Mouse (Mus musculus): Measurements from ENCODE around the gene Gkn1.

Gene Gkn1

DNA sequence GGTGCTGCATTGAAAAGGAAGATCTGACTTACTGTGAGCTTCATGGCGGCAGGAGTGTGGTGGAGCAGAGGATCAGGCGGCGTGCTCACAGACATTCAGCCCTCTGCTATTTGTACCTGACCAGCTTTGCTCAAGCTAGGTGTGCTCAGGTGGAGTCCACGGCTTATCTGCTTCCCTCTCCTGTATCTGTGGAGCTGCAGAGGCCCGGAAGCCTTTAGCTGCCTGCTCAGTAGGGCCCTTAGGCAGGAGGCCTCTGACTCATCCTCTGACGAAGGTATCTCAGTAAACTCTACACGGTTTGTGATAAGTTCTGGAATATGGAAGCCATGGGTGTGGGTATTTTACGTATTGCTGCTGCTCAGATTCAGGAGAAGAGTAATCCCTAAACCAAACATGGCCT, at the start of gene Gkn1:
TSS of gene Gkn1 (minus strand) at position 114 of the 400 bp plus-strand sequence.
- DNase-seq = no peak

- no peak for DNase-seq
Measured at GRCm38 (mm10) chr6:87399886-87400566, 49.3 kb upstream of the Gkn1 start.

- DNase-seq = peak; percentile 71
Measured at GRCm38 (mm10) chr6:87399137-87399536, 48.4 kb upstream of the Gkn1 start.

DNA sequence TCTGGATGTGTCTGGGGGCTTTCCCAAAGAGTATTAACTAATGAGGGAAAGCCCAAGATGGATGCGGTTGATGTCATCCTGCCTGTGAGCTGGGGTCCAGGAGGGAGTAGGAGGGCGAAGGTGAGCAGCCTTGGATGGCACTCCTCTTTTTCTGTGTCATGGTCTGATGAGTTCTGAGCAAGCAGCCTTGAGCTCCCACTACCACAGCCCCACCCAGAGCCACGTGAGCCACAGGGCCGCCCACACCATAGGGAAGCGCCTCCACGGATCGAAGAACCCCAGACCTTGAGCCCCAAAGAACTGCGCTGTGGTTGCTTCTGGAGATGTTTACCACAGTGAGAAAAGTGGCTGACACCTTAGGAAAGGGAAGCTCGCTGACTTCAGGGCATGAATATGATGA, 44.0 kb upstream of the Gkn1 start:
- DNase-seq = peak; percentile 40

DNA sequence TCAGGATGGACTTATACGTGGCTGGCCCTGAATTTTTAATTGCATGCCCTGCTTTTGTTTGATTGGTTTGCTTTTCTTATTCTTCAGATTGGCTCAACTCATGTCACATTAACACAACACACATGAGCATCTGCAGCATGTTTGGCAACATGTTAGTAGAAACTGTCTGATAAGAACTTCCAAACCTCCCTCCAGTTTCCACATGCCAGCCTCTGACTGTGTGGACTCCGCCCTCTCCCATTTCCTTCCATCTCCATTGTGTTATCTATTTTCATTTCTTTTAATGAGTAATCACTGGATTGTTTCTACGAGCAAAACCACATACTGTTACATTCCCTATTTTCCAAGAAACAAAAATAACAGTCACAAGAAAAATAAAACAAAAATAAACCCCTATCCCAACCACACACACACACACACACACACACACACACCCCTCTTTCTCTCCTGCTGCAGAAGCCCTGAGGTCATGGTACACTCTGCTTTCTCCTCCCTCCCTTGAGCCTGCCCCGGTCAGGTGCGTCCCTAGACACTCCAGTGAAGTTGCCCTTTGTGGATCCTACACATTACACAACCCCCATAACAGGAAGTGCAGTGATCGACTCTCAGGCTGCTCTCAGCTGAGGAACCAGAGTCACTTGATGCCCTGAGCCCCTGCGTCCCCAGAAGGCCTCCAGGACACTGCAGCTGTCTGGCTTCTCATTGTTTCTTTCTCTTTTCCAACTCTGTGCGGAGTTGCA, 42.9 kb upstream of the Gkn1 start:
- DNase-seq = peak; percentile 47

DNA sequence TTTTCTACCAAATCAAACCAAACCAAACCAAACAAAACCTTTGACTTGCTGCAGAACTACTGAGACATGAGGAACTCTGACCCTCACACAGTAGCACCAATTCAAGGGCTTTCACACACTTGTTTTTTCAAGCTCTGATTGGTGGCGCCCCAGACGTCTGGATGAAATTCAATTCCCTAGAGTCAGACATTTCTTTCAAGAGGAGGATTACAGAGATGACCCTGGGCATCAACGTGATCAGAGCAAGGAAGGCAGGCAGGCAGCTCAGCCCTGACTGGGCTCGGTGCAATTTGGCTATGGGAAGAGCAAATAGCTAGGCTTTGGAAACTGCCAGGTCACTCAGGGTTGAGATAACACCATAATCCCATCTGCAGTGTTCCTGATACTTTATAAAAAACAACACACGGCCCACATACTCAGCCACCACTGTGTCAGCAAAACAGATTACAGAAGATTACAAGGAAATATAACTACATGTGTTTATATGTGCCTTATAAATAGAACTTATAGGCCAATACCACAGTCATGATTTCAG, 38.8 kb upstream of the Gkn1 start:
- no peak for DNase-seq

- no peak for DNase-seq
Measured at GRCm38 (mm10) chr6:87388877-87389276, 38.1 kb upstream of the Gkn1 start, which contains the start of gene Gkn3. TSS of gene Gkn3 (minus strand) at chr6:87388935.

- no peak for DNase-seq
Measured at GRCm38 (mm10) chr6:87386681-87387080, 35.9 kb upstream of the Gkn1 start.

GRCm38 (mm10) chr6:87386203-87386602, 35.5 kb upstream of the Gkn1 start:
- peak; percentile 70 for DNase-seq

DNA sequence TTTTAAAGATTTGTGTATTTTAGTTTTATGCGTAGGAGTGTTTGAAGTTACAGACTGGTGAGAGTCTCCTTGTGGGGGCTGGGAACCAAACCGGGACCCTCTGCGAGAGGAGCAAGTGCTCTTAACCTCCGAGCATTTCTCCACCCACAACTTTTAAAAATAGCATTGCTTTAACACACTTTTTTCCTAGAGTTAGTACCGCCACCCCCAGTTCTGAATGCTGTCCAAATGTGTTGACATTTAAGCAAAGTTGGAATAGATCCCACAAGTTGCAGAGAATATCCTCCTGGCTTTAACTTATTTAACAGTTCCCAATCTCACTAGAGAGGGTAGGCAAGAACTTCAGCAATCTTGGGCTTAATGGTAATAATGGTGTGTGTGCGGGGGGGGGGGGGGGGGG, 34.0 kb upstream of the Gkn1 start:
- no peak for DNase-seq

GRCm38 (mm10) chr6:87383926-87384691, 33.4 kb upstream of the Gkn1 start:
- DNase-seq = peak; percentile 25

GRCm38 (mm10) chr6:87373057-87373456, 22.3 kb upstream of the Gkn1 start, which contains the start of gene Gkn2:
TSS of gene Gkn2 (plus strand) at chr6:87373357.
- no peak for DNase-seq

DNA sequence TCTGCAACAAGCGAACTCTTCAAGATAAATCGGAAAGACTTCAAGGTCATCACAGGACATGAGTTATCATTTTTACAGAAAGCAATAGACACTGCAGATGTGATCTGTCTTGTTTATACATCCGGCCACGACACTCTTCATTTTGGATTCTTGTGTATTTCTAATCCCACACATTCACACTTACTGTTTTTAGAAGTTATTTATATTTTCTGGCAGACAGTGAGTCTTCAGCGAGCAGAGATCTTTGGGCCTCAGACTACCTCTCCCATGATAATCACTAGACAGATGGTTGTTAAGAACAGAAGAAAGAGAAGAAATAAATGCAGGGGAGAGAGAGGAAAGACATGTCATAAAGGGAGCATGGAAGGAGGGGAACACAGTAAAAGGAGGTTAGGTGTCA, 18.5 kb upstream of the Gkn1 start:
- no peak for DNase-seq

DNA sequence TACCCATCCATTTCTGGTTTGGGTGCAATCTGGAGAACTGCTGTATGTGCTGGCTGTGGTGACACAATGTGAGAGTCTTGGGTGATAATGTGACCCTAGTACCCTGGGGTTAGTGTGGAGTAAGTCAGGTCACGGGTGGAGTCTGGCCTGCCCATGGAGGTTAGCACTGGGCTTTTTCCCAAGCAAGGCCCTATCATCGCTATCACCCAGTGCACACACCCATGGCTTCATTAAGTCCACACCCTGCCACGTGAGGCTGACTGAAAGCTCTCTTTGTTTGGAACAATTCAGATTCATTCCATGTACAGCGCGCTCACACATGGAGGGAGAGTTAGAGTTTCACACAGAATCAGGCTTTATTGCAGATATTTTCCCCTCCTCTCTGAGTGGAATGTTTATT, 3.7 kb upstream of the Gkn1 start:
- DNase-seq = no peak

- no peak for DNase-seq
Measured at GRCm38 (mm10) chr6:87335935-87336295, 14.8 kb downstream of the Gkn1 start.

DNA sequence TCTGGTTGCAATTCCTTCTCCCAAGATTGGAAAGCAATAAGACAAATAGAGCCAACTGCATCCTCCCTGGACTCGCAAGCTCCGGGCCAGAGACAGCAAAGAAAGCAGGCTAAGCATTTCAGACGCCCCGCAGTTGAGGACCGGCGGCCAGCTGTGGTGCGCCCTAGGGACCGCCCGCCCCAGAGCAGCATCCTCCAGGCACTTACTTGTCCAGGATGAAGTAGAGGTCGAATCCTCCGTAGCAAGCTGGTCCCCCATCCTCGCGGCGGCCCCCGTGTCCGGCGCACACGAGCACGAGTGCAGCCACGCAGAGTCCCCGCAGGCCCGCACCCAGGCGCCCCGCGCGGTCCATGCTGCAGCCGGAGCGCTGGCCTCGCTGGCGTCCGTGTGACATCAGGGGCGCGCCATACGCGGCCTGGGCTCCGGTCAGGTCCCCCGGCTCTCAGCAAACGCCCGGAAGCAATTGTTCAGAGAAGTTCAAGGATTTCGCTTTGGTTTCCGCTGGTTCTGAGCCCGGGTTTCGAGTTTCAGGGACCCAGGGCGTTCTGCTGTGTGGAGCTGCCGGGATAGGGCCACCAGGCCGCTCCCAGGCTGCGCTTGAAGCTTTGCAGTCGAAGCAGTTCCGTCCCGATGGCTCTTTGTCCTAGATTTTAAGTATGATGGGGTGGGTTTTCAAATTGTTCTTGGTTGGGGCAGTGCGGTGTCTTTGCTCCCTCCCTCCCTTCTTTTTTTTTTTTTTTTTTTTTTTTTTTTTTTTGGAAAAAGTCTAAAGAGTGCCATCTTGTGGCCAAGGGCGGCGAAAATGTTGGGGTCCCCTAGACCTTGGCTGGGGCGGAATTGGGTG, 15.4 kb downstream of the Gkn1 start, which contains the start of gene Antxr1:
TSS of gene Antxr1 (minus strand) at position 731 of the 844 bp plus-strand sequence.
- DNase-seq = peak; percentile 67

DNA sequence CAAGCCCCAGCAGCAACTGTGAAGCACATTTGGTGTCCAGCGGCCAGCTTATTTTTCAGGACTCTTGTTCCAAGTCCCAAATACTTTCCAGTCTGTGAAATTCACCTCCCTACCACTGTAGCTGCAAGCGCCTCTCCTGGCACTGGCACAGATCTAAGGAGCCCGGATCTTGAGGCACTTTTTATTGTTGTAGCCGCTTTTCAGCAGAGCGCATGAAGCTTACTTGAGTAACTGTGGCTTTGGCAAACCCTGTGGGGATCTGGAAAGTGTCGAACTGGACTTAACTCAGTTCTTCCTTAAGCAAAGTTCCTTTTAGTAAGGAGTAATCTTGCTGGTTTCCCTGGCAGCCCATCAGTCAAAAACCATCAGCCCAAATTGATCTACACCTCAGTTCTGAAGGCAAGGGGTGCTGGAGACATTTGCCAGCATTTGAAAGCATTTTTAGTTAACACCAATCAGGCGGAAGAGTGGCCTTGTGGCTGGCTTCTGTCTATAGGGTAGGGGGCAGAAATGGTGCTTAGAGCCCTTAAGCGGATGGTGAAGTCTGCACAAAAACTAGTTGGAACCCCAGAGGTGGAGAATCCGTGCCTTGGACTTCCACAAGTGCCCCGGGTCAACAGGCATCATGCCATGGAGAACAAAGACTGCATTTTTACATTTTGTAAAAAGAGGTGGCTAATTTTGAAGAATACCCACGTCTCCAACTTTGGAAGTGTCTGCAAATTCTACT, 16.2 kb downstream of the Gkn1 start:
- DNase-seq = no peak

DNA sequence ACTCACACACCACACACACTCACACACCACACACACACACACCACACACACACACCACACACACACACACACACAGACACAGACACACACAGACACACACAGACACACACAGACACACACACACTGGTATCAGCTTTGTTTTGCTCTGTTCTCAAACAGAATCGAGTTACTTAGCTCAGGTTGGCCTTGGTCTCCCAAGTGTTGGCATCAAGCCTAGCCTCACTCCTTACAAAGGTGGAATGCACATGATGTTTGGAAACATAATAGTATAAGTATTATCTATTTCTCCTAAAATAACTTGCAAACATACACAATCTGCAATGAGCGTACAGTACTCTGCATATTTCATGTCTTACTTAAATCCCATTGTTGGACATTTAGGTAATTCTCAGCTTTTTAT, 18.4 kb downstream of the Gkn1 start:
- DNase-seq = no peak

GRCm38 (mm10) chr6:87328265-87329173, 22.2 kb downstream of the Gkn1 start:
- DNase-seq = peak; percentile 29

GRCm38 (mm10) chr6:87326932-87327331, 23.8 kb downstream of the Gkn1 start:
- no peak for DNase-seq
